16 mouse cellular contexts compared by ENCODE assay signal in the genomic region with DNA sequence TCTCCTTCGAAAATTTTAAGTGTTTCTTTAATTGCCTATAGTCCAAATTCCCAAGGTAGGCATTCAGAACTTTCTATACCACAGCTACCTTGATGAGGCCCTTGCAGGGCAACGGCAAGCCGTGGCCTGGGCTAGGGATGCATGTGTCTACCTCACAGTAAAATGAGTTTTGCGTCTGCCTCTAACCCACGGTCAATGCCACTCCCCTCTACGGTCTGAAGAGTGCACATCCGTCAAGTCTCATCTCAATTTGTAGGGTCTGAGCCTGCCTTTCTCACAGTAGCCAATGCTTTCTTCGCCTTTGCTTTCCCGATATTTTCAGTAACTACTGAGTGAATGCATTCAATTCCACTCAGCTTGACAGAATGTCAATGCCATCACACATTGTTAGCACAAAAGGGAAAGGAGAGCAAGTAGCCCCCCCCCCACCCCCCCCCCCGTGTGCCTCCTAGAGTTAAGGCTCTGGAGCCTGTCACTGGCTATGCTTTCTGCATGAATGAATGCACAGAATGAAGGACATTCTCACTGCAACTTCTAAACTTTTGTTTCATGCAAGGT. TPM values are rescaled to one million over a fixed set of nuclear protein-coding genes. Genes with fewer than 3 reads are reported as not detected.
"Had no signal": no experiment of that assay in that cellular context is flagged by ENCODE, and none has a peak within 500 bp of the region (broad histone marks: within the 10 kb centered on the region; RNA-seq: fewer than 3 reads in every experiment).

No protein-coding gene starts in this region.

- DNase-seq: kidney, postnatal 10 days; kidney, postnatal 4 days; left cerebral cortex, postnatal 4 days; lung, adult 18-20 months; right cerebral cortex, postnatal 25 days; thymus, postnatal 4 days had no signal

- H3K27ac ChIP-seq: limb, embryonic 13.5 days; liver, embryonic 14.5 days; neural tube, embryonic 12.5 days had no signal

- H3K4me2 ChIP-seq: limb, embryonic 13.5 days; neural tube, embryonic 12.5 days had no signal

- H3K4me3 ChIP-seq: limb, embryonic 13.5 days; neural tube, embryonic 12.5 days had no signal

- H3K4me1 ChIP-seq: limb, embryonic 13.5 days; neural tube, embryonic 12.5 days had no signal

- H3K9ac ChIP-seq: limb, embryonic 13.5 days; liver, embryonic 14.5 days; neural tube, embryonic 12.5 days had no signal

- H3K9me3 ChIP-seq: neural tube, embryonic 12.5 days had no signal

- H3K27me3 ChIP-seq: limb, embryonic 13.5 days; neural tube, embryonic 12.5 days had no signal

RNA-seq across cellular contexts. Expression of gene Lrrc66, which starts 1.2 kb away (rescaled TPM):
- total RNA-seq: layer of hippocampus, postnatal 14 days; left cerebral cortex, adult 18-20 months; left cerebral cortex, postnatal 10 days; liver, adult 2 months; monocyte, adult 5-6 weeks; neutrophil, adult 5-6 weeks had no signal
- polyA plus RNA-seq: limb, embryonic 13.5 days; liver, adult 2 months; lung, embryonic 16.5 days; neural tube, embryonic 12.5 days had no signal

RNA-seq across cellular contexts. Expression of gene Spata18, which starts 20.1 kb away (rescaled TPM):
- total RNA-seq: liver, adult 2 months; neutrophil, adult 5-6 weeks had no signal
- polyA plus RNA-seq: liver, adult 2 months; liver, embryonic 14.5 days; neural tube, embryonic 12.5 days had no signal
